Mouse (Mus musculus) layer of hippocampus, adult 11-12 months (tissue): ENCODE results near the gene Mlana.

ENCODE experiments used
- DNase-seq: peaks from one replicate; pipeline ENCODE4 v3.0.0; 2022; ENCODE audit warnings: low spot score

The Mlana gene

DNA sequence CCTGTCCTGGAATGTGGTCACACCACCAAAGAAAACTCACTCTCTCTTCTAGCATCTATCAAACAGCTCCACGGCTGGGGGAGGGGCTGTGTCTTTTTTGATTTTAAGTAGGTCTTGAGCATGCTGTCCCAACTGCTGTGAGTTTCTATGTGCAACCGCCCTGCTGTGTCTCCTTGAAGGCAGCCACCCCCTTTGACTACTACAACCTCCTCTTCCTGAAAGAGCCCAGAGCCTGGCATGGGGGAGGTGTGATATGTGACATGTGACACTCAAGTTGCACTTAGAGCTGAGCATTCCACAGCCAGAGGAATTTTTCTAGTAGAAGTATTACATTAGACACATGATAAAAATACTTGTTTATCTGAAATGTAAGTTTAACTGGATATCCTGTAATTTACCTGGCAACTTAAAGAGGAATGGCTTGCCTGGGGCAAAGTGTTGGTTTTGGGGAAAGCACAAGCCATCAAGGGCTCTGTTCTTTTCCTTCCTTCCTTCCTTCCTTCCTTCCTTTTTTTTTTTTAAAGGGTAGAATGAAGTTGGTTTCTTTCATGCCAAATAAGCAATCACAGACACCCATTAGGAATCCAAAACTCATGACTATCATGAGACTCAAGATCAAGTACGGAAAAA, at the start of gene Mlana:
Gene Mlana (plus strand): TSS at position 580 of the 630 bp plus-strand sequence.
- DNase-seq: no peak

DNA sequence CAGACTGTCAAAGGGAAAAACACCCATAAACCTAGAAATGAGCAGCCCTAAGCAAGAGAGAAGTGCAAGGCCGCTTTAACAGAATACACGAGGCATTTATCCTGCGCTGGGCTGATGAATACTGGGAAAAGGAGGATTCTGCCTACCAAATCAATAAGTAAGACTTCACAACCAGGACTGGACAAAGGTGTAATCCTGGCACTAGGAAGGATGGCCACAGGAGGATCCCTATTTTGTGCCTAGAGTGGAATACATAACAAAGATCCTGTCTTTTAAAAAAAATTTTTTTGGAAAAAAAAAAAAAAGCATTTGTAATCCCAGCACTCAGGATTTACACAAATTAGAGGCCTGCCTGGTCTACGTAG, 49.1 kb upstream of the Mlana start:
- no peak for DNase-seq

DNA sequence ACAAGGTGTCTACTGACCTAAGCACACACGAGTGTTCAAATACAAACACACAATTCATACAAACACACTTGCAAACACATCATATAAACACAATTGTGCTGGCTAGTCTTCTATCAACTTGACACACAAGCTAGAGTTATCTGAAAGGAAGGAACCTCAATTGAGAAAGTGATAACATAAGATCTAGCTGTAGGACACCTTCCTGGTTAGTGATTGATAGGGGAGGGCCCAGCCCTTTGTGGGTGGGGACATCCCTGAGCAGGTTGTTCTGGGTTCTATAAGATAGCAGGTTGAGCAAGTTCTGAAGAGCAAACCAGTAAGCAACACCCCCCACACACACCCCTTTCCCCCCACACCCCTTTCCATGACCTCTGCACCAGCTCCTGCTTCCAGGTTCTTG, 47.9 kb upstream of the Mlana start:
- DNase-seq: no peak

DNA sequence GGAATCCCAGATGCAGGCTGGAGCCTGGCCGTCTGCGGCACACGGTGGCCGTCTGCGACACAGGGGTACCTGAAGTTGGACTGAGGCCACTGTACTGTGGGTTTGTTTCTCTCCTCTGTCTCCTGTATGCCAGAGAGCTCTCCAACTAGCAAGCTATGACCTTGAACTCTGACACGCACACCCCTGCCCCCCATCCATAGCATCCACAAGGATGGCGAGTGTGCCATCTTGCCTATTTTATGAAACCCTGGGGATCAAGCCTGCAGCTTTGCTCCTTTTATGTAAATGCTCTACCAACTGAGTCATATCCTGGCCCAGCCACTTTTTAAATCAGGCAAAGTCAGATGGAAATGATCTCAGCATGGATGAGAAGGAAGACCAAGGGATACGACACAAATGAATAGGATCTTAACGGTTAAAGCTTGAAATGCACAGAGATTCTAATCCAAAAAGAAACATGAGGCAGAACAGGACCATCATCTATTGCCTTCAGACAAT, 43.8 kb upstream of the Mlana start:
- no peak for DNase-seq

DNA sequence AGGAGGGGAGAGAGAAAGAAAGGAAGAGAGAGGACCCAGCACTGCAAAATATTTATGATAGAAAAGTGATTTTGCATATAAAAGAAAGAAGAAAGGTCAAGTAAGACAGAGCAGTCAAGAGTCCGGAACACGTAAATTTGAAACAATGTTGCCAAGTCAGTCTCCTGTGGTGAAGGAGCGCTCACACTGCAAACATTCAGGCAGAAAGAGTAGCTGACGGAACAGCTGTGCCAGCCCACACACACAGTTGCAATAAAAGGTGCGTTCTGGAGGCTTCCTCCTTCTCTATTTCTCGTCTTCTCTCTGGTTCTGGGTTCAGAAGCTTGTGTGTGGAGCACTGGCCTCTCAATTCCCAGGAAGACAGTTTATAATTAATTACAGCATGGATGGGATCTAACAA, 42.5 kb upstream of the Mlana start:
- DNase-seq: no peak

DNA sequence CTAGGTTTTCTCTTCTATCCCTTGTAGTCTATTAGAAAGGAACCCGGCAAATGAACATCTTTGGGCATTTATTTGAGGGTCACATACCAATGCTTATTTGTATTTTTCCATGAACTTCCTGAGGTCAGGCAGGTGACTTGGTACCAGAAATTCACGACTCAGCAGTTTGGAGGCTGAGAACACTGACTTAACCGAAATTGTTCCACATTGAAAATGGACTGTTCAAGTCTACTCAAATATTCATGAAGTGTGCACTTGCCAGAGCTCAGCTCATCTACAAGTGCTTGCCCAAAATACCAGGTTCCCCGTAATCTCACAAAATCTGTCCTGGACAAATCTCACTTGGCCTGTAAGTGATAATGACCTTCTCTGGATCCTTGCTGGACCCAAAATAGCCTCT, 41.6 kb upstream of the Mlana start:
- no peak for DNase-seq

DNA sequence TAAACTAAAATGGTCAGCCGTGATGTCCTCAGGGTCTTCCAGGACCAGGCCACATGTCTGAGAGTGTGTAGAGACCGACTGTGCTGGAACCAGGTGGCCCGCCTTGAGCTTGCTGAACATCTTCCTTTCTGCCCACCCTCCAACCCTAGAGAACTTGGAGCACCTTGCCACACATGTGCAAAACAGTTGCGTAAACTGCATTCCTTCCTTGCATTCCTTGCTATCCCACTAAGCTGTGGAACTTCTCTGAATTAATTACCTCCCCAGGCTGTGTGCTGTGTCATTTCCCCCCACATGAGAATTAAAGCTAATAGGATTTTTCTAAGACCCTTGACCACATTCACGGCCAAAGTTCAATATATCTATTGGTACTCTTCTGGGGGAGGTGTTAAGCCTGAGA, 41.0 kb upstream of the Mlana start:
- no peak for DNase-seq

DNA sequence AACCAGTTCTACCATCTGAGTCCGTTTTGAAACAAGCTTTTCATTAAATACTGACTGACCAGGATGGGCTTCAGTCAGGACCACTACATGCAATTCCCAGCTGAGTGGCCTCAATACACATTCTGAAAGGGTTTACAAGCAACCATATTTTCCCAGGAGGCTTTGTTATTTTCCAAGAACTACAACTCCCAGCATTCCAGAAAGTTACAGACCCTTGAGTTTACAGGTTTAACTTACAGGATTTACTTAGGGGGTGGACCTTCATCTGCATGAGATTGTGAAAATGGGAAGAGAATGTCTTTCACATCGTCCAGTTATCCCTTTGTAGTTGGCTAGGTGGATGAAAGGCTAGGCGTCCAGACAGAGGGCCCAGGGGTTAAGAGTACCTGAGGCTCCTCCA, 40.6 kb upstream of the Mlana start:
- DNase-seq: no peak

DNA sequence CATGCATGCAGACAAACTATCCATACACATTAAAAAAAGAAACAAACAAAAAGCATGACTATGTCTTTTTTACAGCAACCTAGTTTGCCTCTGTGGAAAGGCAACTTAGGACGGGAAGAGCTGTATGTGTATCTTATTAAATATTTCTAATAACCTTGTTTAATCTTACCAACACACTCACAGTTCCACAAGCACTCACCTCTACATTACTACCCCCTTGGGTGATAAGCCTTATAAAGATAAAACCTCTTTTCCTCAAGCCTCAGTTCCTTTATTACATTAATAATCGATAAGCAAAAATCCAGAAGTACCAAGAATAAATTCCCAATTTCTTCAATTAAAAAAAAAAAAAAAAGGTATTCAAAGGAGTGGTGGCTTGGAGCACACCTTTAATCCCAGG, 40.1 kb upstream of the Mlana start:
- DNase-seq: no peak

DNA sequence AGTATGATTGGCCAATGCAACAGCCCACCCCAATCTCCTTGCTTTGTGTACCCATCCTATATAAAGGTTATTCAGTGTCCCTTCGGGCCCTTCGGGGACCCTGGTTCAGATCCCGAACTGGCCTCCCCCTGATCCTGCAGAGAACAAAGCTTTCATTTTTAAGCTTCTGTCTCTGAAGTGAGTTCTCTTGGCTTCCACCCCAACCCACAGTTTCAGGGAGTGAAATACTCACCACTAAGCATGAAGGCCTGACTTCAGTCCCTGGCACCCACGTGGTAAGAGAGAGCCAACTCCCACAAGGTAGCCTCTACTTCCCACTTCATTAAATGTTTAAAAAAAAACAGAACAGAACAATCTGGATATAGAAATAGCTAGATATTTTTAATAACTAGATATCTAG, 38.8 kb upstream of the Mlana start:
- DNase-seq: no peak

DNA sequence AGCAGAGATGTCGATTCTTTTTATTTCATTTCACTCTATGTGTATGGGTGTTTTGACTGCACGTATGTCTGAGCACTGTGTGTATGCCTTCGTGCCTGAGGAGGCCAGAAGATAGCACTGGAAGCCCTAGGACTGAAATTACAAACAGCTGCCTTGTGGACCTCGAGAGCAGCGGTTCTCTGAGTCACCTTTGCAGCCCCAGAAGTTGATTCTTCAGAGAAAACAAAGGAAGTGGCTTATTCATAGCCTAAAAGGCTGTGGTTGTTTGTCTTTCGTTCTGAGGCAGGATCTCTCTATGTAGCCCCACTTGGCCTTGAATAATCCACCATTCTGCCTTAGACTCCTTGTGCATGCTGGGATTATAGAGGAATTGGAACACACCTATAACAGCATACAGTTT, 37.9 kb upstream of the Mlana start:
- no peak for DNase-seq

DNA sequence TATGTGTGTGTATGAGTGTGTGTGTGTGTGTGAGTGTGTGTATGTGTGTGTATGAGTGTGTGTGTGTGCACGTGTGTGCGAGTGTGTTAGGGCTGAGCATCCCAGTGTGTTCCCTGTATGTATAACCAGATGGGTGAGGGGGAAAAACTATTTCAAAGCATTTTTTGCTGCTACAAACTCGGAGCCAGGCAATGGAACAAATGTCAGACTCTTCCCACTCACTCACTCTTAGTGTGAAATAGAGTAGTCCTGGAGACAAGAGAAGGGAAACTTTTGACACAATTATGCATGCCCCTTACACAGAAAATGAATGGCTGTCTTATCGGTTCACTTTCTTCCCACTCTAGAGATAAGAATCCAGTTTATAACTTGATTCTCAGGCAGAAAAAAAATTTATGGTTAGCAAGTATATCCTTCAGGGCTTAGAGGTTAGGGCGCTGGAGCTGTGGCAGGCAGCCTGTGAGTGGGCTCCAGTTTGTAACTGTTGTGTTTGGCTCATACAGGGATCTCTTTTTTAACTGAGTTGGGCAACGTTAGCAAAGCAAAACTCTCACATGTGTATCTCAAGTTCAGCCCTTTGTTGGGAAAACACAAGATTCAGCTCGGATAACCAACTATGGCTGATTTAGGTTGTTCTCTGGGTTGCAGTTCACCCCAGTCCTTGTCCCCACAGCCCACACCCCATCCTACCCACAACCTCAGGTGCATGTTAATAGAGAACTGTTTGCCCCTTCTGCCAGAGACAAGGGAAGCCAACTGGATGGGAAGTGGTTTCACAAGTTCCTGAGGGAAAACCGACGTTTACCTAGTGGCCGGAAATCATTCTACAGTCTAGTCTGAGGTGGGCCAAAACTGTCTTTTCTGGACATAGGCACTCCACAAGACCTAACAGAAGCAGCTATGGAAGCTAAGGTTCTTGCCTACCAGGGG, 36.5 kb upstream of the Mlana start:
- DNase-seq: peak; percentile 22

DNA sequence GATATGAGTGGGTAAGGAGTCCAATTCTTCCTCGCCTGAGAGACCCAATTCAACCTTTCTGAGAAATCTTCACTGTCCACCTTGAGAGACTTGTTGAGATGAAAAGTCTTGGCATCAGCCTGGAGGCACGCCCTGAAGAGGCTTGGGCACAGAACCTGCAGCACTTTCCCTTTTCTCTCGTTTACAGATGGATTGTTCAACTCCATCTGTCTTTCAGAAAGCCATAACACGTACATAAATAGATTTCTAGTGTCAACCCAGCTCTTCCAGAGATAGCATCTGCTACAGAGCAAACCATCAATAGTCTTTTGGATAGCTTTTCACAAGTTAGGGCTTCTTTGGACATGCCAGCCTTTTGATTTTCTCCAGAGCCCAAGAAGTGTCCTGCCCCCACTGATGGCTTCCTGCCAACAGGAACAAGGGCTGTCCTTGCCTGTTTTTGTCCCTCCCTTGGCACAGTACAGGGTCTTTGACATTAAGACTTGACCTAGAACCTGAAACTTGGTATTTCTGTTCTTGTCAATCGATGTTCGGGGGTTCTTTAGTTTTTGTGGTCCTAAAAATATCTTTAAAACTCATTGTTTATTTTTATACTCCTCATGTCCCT, 35.5 kb upstream of the Mlana start:
- DNase-seq: peak; percentile 27

DNA sequence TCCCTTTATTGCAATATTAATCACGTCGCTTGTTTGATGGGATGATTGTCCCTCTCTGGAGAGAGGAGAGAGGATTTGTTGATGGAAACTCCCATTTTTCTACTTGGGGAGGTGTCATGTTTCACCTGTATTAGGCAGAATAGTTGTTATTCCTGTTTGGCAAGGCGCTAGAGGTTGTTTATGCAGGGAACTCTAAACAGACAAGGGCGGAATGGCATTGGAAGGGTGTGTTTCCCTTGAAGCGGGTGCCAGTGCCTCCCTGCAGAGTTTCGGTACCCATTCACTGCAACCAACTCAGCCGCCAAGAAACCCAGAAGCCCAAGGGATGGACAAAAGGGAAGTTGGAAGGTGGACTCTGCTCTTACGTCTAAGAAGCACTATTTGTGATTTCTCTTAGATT, 33.8 kb upstream of the Mlana start:
- no peak for DNase-seq

DNA sequence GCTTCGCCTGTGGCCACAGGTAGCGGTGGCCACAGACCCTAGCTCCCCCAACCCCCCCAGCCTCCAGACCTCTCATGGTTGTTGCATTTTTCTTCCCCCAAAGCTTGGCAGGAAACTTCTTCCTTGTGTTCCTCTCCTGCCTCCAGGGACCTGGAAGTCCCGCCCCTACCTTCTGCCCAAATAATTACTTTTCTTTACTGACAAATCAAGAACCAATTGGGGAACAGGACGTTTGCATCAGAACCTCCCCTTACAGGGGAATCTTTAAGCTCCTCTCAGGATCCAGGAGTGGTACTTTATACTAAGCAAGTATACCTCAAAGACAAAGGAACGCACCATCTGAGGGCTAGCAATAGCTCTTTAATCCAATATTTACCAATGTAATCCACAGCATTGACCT, 32.7 kb upstream of the Mlana start:
- DNase-seq: no peak

DNA sequence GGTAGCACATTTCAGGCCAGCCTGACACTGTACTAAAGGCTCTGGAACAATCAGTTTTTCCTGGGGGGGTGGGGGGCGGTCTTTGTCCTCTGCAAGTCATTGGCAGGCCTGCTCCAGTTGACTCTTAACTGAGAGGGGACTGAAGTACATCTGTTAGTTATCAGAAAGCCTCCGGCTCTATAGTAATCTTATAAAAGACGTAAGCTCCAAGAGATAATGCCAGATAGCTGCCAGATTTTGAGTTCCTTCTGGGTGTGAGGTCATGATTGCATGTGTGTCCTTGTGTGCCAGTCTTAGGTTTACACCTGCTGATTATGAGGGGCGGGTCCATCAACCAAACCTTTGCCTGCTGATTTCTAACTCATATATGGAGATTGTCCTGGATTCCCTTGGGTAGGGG, 31.5 kb upstream of the Mlana start:
- DNase-seq: no peak

DNA sequence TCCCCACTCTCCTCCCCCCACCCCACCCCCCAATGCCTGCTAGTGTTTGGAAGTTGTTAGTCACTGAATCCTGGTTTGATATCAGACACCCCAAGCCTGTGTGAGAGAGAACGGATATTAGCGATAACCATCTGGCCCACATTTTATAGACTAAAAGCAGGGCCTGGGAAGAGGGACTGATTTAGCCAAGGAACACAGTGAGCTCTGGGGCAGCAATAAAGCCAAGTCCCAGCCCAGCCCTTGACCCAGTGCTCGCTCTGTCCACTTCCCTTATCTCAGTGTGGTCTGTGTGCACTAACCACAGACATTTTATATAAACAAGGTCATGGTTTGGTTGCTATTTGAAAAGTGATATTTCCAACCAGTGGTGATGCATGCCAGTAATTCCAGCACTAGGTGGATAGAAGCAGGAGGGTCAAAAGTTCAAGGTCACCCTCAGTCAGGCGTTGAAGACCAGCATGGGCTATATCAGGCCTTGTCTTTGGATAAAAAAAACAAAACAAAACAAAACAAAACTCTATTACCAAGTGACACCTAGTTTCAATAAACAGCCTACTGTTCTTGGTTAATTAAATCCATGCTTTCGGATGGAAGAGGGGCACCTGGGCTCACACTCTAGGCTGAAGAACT, 30.5 kb upstream of the Mlana start:
- DNase-seq: no peak

DNA sequence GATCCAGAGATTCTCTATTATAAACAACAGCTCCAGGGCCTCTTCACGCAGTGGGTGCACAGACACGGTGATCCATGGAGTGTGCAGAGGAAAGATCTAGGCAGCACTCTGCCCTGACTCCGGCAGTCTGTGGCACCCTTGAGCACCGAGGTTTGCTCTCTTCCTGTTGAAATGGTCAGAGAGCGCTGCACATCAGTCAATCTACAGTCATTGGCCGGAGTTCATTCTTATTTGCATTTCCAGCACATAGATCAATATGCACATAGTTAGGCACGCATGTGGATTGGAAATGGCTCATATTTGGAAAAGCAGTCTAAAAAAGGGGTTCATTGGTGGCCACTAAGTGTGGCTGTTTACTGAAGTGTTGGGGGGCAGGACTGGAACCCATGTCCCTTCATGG, 29.5 kb upstream of the Mlana start:
- DNase-seq: no peak

DNA sequence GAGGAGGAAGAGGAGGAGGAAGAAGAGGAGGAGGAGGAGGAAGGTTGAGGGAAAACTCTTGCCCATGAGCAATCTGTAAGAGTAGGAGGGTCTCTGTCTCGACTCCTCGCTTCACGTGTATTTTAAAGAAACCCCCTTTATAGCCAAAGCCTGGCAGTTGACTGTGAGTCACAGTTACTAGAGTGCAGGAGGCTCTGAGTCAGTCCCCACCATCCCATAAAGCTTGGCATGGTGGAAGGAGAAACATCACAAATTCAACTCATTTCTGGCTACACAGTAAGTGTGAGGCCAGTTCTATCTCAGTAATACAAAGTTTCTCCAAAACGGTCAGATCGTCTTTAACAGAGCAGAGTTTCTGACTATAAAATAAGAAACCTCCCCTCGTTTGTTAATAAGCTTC, 27.4 kb upstream of the Mlana start:
- DNase-seq: no peak

DNA sequence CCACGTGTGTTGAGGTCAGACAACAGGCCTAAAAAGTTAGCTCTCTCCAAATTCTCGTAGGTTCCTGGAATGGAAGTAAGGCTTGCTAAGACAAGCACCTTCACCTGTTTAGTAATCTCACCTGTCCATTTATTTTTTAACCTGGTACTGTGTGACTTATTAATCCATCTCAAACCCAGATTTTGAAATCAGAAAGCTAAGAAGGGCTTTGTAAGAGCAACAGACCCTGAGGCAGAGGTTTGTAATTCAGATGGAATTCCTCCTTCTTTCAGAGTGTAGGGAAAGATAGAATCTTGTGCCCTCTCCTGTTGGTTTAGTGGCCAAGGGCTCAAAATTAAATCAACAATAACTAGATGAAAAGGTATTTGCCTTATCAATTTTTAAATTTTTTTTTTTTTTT, 26.5 kb upstream of the Mlana start:
- no peak for DNase-seq

DNA sequence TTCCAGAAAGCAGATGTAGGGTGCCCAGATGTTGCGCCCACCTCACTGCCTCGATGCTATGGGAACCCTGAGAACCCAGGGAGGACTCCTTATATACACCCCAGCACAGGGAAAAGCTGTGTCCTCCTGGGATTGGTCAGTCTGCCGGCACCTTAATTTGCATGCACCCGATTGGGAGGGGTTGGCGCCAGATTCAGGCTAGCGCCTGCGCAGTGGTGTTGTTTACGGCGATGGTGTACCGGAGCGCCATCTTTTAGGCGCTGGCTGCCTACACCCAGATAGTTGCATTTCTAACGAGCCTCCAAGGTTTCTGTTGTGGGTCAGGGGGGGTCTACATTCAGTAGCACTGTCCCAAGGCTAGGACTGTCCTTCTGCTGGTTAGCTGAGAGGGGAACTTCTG, 25.0 kb upstream of the Mlana start:
- no peak for DNase-seq

DNA sequence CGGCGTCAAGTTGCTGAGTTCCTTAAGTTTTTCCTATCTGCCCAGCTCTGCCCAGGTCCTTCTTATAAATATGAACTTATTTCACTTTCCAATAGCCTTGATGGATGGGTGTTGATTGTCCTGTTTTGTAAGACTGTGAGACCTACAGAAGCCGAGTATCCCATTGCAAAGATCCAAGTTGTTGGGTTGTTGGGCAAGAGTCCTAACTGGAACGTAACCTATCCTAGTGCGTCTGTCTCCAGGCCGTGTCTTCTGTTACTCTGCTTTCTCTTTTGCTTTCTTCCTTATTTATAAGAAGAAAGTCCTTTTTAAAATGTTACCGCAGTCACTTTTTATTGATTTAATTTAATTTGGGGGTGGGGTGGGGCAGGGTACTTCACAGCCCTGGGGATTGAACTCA, 22.7 kb upstream of the Mlana start:
- no peak for DNase-seq

DNA sequence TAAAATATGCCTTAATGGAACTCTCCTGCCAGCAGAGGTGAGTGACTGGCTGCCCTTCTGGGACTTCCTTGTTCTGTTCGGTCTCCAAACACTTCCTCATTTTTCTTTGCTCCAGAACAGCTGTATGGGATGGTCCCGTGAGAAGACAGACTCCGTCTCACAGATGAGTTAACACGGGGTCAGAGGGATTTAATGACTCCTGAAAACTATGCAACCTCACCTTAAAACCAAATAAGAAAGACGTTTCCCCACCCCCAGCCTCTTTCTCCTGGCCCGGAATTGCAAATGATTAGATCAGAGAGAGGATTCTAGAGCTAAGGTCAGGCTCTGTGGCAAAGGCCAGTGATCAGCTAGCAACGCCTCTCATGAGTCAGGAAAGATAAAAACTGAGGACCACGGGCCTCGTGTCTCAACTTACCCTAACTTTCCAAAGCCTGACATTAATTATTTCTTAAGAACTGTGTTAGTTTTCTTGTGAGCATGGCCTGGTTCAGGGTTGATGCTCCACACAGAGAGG, 22.0 kb upstream of the Mlana start:
- DNase-seq: no peak
